Mouse (Mus musculus): ENCODE measurements at regions not wholly inside any gene's neighbourhood (a gene's known extent, or its start where the extent isn't known, plus 50 kb on each side); places are given as distances from the start of the nearest gene placed in this dataset.
A peak's percentile ranks its signal among the peaks of the same experiment; 100 is the strongest.

GRCm38 (mm10) chr9:47400117-47400823 lies 129.7 kb upstream of the Cadm1 start:
- ATAC-seq (ENCODE audit: insufficient read depth, low FRiP score): no peak
- Histone ChIP-seq H3K9ac (ENCODE audit: low read length) (no peak overlapping the region), H3K27me3 (ENCODE audit: control insufficient read depth, insufficient read depth, low read length) (0 out of 2 replicates have a peak, but pooled peaks cover 4% of the 10 kb centered on the region), H3K36me3 (ENCODE audit: control insufficient read depth, insufficient read depth, low read length) (no peaks in the 10 kb centered on the region), H3K4me3 (replicated peaks; ENCODE audit: low read length) (no peak overlapping the region), H3K4me2 (ENCODE audit: low read depth, low read length) (no peak overlapping the region), H3K4me1 (ENCODE audit: control insufficient read depth, insufficient read depth, low read length) (0 out of 2 replicates have a peak, but pooled peaks cover 3% of the 10 kb centered on the region), H3K9me3 (replicated peaks; ENCODE audit: control insufficient read depth, low read length) (no peaks in the 10 kb centered on the region), H3K27ac (ENCODE audit: low read length) (no peak overlapping the region)
- WGBS: 16% methylated on average over 7 of the region's 7 CpGs

- Histone ChIP-seq H3K27me3 (ENCODE audit: control insufficient read depth, insufficient read depth, low read length) (0 out of 2 replicates have a peak, but pooled peaks cover 4% of the 10 kb centered on the region), H3K9ac (ENCODE audit: low read length) (no peak overlapping the region), H3K4me2 (ENCODE audit: low read depth, low read length) (no peak overlapping the region), H3K4me3 (replicated peaks; ENCODE audit: low read length) (no peak overlapping the region), H3K9me3 (replicated peaks; ENCODE audit: control insufficient read depth, low read length) (no peaks in the 10 kb centered on the region), H3K4me1 (ENCODE audit: control insufficient read depth, insufficient read depth, low read length) (0 out of 2 replicates have a peak, but pooled peaks cover 3% of the 10 kb centered on the region), H3K27ac (ENCODE audit: low read length) (no peak overlapping the region), H3K36me3 (ENCODE audit: control insufficient read depth, insufficient read depth, low read length) (no peaks in the 10 kb centered on the region)
- WGBS: 85% methylated on average over 11 of the region's 11 CpGs
- ATAC-seq (ENCODE audit: insufficient read depth, low FRiP score): no peak
These were observed 128.5 kb upstream of the Cadm1 start for GRCm38 (mm10) chr9:47401511-47401910.

GRCm38 (mm10) chr9:47403317-47403716 lies 126.7 kb upstream of the Cadm1 start:
- H3K27ac ChIP-seq (ENCODE audit: low read length): no peak overlapping the region
- H3K36me3 ChIP-seq (ENCODE audit: control insufficient read depth, insufficient read depth, low read length): no peaks in the 10 kb centered on the region
- H3K9ac ChIP-seq (ENCODE audit: low read length): no peak overlapping the region
- 0 out of 2 replicates have a peak, but pooled peaks cover 9% of the 10 kb centered on the region for H3K4me1 ChIP-seq (ENCODE audit: control insufficient read depth, insufficient read depth, low read length)
- H3K9me3 ChIP-seq (replicated peaks; ENCODE audit: control insufficient read depth, low read length): no peaks in the 10 kb centered on the region
- ATAC-seq (ENCODE audit: insufficient read depth, low FRiP score): no peak
- WGBS: 88% methylated on average over 11 of the region's 11 CpGs
- H3K27me3 ChIP-seq (ENCODE audit: control insufficient read depth, insufficient read depth, low read length): peaks cover 7% of the 10 kb centered on the region; the same call in 1 of the 2 replicates
- H3K4me2 ChIP-seq (ENCODE audit: low read depth, low read length): no peak overlapping the region
- H3K4me3 ChIP-seq (replicated peaks; ENCODE audit: low read length): no peak overlapping the region

GRCm38 (mm10) chr9:47404821-47405220 lies 125.2 kb upstream of the Cadm1 start:
- ATAC-seq (ENCODE audit: insufficient read depth, low FRiP score): no peak
- H3K27ac ChIP-seq (ENCODE audit: low read length): no peak overlapping the region
- H3K9ac ChIP-seq (ENCODE audit: low read length): no peak overlapping the region
- no peaks in the 10 kb centered on the region for H3K36me3 ChIP-seq (ENCODE audit: control insufficient read depth, insufficient read depth, low read length)
- 65% methylated on average over 3 of the region's 3 CpGs for WGBS
- H3K4me1 ChIP-seq (ENCODE audit: control insufficient read depth, insufficient read depth, low read length): 0 out of 2 replicates have a peak, but pooled peaks cover 6% of the 10 kb centered on the region
- H3K27me3 ChIP-seq (ENCODE audit: control insufficient read depth, insufficient read depth, low read length): peaks cover 12% of the 10 kb centered on the region; the same call in 1 of the 2 replicates
- H3K4me3 ChIP-seq (replicated peaks; ENCODE audit: low read length): no peak overlapping the region
- no peaks in the 10 kb centered on the region for H3K9me3 ChIP-seq (replicated peaks; ENCODE audit: control insufficient read depth, low read length)
- no peak overlapping the region for H3K4me2 ChIP-seq (ENCODE audit: low read depth, low read length)

GRCm38 (mm10) chr9:47405547-47405946 lies 124.4 kb upstream of the Cadm1 start:
- ATAC-seq (ENCODE audit: insufficient read depth, low FRiP score): no peak
- Histone ChIP-seq H3K4me2 (ENCODE audit: low read depth, low read length) (no peak overlapping the region), H3K9ac (ENCODE audit: low read length) (no peak overlapping the region), H3K9me3 (replicated peaks; ENCODE audit: control insufficient read depth, low read length) (no peaks in the 10 kb centered on the region), H3K27ac (ENCODE audit: low read length) (no peak overlapping the region), H3K4me3 (replicated peaks; ENCODE audit: low read length) (no peak overlapping the region), H3K36me3 (ENCODE audit: control insufficient read depth, insufficient read depth, low read length) (no peaks in the 10 kb centered on the region), H3K4me1 (ENCODE audit: control insufficient read depth, insufficient read depth, low read length) (0 out of 2 replicates have a peak, but pooled peaks cover 6% of the 10 kb centered on the region), H3K27me3 (ENCODE audit: control insufficient read depth, insufficient read depth, low read length) (peaks cover 12% of the 10 kb centered on the region; the same call in 1 of the 2 replicates)
- WGBS: 67% methylated on average over 4 of the region's 4 CpGs

- H3K9me3 ChIP-seq (replicated peaks; ENCODE audit: control insufficient read depth, low read length): no peaks in the 10 kb centered on the region
- H3K4me3 ChIP-seq (replicated peaks; ENCODE audit: low read length): no peak overlapping the region
- H3K4me2 ChIP-seq (ENCODE audit: low read depth, low read length): no peak overlapping the region
- no peak overlapping the region for H3K27ac ChIP-seq (ENCODE audit: low read length)
- no peaks in the 10 kb centered on the region for H3K36me3 ChIP-seq (ENCODE audit: control insufficient read depth, insufficient read depth, low read length)
- 0 out of 2 replicates have a peak, but pooled peaks cover 6% of the 10 kb centered on the region for H3K4me1 ChIP-seq (ENCODE audit: control insufficient read depth, insufficient read depth, low read length)
- ATAC-seq (ENCODE audit: insufficient read depth, low FRiP score): peak; percentile 86; the same call in 1 of the 2 replicates
- 32% methylated on average over 7 of the region's 7 CpGs for WGBS
- peaks cover 12% of the 10 kb centered on the region; the same call in 1 of the 2 replicates for H3K27me3 ChIP-seq (ENCODE audit: control insufficient read depth, insufficient read depth, low read length)
- no peak overlapping the region for H3K9ac ChIP-seq (ENCODE audit: low read length)
These were observed 122.8 kb upstream of the Cadm1 start for GRCm38 (mm10) chr9:47407007-47407670.

- Histone ChIP-seq H3K4me2 (ENCODE audit: low read depth, low read length) (no peak overlapping the region), H3K36me3 (ENCODE audit: control insufficient read depth, insufficient read depth, low read length) (no peaks in the 10 kb centered on the region), H3K9ac (ENCODE audit: low read length) (no peak overlapping the region), H3K4me1 (ENCODE audit: control insufficient read depth, insufficient read depth, low read length) (0 out of 2 replicates have a peak, but pooled peaks cover 6% of the 10 kb centered on the region), H3K27me3 (ENCODE audit: control insufficient read depth, insufficient read depth, low read length) (peaks cover 11% of the 10 kb centered on the region; the same call in 1 of the 2 replicates), H3K9me3 (replicated peaks; ENCODE audit: control insufficient read depth, low read length) (no peaks in the 10 kb centered on the region), H3K27ac (ENCODE audit: low read length) (no peak overlapping the region), H3K4me3 (replicated peaks; ENCODE audit: low read length) (no peak overlapping the region)
- WGBS: 53% methylated on average over 4 of the region's 4 CpGs
- no peak for ATAC-seq (ENCODE audit: insufficient read depth, low FRiP score)
These were observed 121.9 kb upstream of the Cadm1 start for GRCm38 (mm10) chr9:47408061-47408460.

GRCm38 (mm10) chr9:47409579-47409978 lies 120.4 kb upstream of the Cadm1 start:
- Histone ChIP-seq H3K4me2 (ENCODE audit: low read depth, low read length) (no peak overlapping the region), H3K4me3 (replicated peaks; ENCODE audit: low read length) (no peak overlapping the region), H3K36me3 (ENCODE audit: control insufficient read depth, insufficient read depth, low read length) (no peaks in the 10 kb centered on the region), H3K27ac (ENCODE audit: low read length) (no peak overlapping the region), H3K9ac (ENCODE audit: low read length) (no peak overlapping the region), H3K9me3 (replicated peaks; ENCODE audit: control insufficient read depth, low read length) (no peaks in the 10 kb centered on the region), H3K27me3 (ENCODE audit: control insufficient read depth, insufficient read depth, low read length) (peaks cover 7% of the 10 kb centered on the region; the same call in 1 of the 2 replicates), H3K4me1 (ENCODE audit: control insufficient read depth, insufficient read depth, low read length) (0 out of 2 replicates have a peak, but pooled peaks cover 6% of the 10 kb centered on the region)
- WGBS: 89% methylated on average over 6 of the region's 6 CpGs
- ATAC-seq (ENCODE audit: insufficient read depth, low FRiP score): no peak

GRCm38 (mm10) chr9:47412786-47413185 lies 117.2 kb upstream of the Cadm1 start:
- Histone ChIP-seq H3K27me3 (ENCODE audit: control insufficient read depth, insufficient read depth, low read length) (peaks cover 7% of the 10 kb centered on the region; the same call in 1 of the 2 replicates), H3K4me1 (ENCODE audit: control insufficient read depth, insufficient read depth, low read length) (no peaks in the 10 kb centered on the region)
- 61% methylated on average over 2 of the region's 2 CpGs for WGBS

More at GRCm38 (mm10) chr9:47412786-47413185, 117.2 kb upstream of the Cadm1 start:
- Histone ChIP-seq H3K27ac (ENCODE audit: low read length) (no peak overlapping the region), H3K36me3 (ENCODE audit: control insufficient read depth, insufficient read depth, low read length) (no peaks in the 10 kb centered on the region), H3K4me2 (ENCODE audit: low read depth, low read length) (no peak overlapping the region), H3K9me3 (replicated peaks; ENCODE audit: control insufficient read depth, low read length) (no peaks in the 10 kb centered on the region), H3K4me3 (replicated peaks; ENCODE audit: low read length) (no peak overlapping the region), H3K9ac (ENCODE audit: low read length) (no peak overlapping the region)
- ATAC-seq (ENCODE audit: insufficient read depth, low FRiP score): no peak

Measured in stomach, embryonic 16.5 days (tissue).